Mouse (Mus musculus): ENCODE measurements around the gene Pcbp4.
"Not testable (repeated sequence)": the region's sequence is repeated elsewhere in the genome, so short reads cannot be mapped to it uniquely, and the experiment has no call there.

Pcbp4 gene

DNA sequence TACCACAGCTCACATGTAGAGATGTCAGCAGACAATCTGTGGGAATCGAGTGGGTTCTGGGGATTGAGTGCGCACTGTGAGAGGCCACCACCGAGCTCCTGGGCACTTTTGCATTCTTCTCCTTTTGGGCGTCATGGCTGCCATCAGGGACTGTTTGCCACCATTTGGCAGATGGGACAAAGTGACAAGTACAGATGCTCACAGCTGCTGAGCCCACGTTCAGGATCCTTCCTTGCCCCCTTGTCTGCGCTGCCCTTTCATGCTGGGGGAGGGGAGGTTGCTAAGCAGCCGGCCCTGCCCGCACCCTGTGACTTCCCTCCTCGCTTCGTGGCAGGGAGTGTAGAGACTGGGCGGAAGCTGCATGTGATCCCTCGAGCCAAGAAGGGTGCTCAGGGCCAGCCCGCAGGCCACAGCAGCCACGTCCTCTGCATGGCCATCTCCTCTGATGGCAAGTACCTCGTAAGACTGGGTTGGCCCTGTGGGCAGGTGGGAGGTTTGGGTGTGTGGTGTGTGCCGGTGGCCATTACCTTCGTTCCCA is 29.6 kb downstream of the Pcbp4 start:
- DNase-seq = no peak

DNA sequence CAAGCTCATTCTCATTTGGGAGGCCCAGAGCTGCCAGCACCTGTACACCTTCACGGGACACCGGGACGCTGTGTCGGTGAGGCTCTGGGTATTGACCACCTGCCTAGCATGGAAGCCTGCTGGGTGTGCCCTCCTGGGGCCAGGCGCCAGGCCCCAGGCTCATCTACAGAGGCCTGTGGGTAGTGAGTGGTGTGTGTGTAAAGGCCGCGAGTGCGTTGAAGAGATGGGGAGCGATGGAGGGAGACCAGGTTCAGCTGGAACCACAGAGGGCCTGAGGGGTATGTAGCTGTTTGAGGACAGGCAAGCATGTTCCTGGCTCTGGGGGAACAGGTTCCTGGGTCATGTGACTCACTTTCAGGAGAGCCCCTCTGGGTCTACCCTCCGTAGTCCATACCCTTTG is 30.0 kb downstream of the Pcbp4 start:
- no peak for DNase-seq

DNA sequence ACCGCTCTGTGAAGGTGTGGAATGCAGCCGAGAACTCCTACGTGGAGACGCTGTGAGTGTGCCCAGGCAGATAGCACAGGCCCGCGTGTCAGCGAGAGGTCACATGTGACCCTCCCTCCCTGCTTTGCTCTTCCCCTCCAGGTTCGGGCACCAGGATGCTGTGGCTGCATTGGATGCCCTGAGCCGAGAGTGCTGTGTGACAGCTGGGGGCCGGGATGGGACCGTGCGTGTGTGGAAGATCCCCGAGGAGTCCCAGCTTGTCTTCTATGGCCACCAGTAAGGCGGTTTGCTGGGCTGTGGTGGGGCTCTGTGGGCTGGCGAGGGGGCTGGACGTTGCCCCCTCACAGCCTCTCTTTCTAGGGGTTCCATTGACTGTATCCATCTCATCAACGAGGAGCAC is 30.5 kb downstream of the Pcbp4 start:
- no peak for DNase-seq

DNA sequence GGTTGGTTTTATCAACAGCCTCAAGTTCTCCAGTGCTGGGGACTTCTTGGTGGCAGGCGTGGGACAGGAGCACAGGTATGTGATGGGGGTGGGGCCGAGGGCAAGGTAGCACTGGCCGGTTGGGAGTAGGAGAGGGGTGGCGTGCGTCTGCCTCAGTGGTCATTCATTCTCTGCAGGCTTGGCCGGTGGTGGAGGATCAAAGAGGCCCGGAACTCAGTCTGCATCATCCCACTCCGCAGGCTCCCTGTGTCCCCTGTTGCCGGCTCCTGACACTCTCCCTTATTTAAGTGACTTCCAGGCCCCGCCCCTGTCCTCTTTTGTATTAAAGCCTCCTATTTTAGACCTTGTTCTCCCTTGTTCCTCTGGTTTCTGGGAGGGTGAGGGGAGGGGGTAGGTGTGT is 32.0 kb downstream of the Pcbp4 start:
- peak in 1 of 2 experiments; percentile 5 for DNase-seq

DNA sequence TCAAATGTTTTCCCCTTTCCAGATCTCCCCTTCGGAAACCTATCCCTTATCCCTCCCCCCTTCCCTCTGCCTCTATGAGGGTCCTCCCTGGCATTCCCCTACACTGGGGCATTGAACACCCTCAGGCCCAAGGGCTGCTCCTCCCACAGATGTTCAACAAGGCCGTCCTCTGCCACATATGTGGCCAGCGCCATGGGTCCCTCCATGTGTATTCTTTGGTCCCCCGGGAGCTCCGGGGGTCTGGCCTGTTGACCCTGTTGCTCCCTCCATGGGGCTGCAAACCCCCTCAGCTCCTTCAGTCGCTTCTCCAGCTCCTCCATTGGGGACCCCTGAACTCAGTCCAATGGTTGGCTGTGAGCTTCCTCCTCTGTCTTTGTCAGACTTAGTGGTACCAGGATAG is 34.5 kb downstream of the Pcbp4 start:
- DNase-seq = not testable (repeated sequence)

DNA sequence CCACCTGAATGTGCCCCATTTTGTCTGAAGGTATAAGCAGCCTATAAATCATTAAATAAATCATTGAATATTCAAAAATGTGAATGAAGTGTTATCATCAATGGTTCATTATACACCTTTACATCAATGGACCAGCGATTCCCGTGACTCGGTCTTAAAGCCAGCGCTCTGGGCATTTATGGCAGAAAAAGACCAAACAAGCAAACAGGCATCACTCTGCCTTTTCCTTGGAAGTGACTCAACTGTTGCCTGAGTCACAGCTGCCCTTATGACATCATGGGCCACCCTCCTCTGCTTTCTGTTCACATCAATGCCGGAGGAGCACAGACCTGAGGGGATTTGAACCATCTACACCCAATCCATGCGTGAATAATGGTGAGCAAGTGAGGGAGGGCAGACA is 46.6 kb downstream of the Pcbp4 start, which contains the start of gene Iqcf1:
Iqcf1 (plus strand) TSS at position 301 of the 400 bp plus-strand sequence.
- DNase-seq = no peak

DNA sequence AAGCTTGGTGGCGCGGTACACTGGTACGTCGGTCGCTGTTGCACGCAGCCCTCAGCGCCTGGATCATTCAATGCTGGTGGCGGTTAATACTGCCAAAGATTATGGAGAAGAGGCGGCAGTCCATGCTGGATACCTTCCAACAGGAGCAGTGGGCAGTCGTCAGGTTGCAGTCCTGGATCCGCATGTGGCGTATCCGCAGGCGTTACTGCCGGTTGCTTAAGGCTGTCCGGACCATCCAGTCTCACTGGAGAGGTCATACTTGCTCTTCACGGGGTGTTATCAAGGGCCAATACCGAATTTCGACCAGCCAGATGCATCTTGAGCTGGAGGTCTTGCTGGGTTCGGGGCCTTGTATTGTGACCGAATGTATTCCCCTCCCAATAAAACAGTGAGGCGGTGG is 48.8 kb downstream of the Pcbp4 start:
- DNase-seq = no peak

DNA sequence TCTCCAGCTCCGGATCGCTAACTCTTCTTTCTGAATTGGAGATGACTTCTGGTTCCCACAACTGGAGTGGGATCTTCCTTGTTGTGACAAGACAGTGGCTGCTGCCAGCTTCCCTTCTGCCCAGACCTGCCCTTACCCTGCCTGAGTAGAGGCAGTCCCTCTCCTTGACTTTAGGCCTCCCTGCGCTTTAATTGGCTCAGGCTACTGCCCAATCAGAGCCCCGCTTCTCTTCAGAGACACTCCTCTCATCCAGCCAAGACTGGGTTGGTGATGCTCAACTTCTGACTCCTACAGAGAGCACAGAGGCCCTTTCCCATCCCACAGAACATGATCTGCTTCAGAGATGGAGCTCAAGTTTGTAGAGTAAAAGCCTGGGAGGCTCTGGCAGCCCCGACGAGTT is 51.2 kb downstream of the Pcbp4 start:
- DNase-seq = no peak

DNA sequence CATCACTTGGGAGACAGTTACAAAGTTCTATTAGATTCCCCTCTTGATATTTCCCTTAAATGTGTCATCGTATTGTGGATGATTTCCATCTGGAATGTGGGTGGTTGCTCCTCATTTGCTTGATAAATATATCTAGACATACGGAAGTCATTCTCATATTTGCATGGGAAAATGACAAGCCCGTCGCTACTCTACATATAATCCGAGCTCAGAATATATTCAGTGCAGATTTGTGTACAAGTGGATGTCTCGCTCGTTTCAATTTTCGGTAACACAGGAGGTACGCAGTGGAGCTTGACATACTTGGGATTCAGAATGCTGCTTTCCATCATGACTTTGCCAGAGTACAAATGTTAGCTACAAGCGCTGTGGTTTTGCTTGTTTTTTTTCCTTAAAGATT is 56.3 kb downstream of the Pcbp4 start:
- no peak for DNase-seq

DNA sequence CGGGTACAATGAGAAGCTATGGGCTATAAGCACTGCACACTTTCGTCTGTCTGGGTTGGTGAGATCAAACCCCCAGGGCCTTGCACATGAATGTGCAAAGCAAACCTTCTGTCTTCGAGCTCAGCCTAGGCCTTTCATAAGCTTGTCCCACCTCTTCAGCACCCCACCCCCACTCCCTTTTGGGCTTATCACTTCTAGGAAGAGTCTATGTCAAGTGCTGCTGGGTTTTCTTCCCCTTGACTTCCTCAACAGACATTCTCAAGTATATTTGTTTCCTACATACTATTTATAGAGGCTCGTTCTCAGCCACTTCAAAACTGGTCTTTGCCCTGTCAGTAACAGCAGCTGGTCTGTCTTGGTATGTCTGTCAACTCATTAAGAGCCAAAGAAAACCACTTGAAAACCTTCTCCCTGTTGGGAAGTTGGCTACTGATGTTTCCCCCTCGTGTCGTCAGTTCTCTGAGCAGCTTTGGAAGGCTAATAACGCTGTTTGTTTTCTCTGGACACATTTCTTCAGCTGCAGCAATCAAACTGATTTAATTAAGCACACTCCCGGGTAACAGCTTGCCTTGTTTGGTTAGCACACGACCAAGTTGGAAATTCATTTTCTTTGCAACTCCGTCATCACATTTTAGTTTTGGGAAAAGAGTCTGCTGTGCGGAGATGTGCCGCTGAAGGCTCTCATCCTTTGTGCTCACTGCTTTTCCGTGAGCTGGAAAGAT is 59.8 kb downstream of the Pcbp4 start:
- no peak for DNase-seq

DNA sequence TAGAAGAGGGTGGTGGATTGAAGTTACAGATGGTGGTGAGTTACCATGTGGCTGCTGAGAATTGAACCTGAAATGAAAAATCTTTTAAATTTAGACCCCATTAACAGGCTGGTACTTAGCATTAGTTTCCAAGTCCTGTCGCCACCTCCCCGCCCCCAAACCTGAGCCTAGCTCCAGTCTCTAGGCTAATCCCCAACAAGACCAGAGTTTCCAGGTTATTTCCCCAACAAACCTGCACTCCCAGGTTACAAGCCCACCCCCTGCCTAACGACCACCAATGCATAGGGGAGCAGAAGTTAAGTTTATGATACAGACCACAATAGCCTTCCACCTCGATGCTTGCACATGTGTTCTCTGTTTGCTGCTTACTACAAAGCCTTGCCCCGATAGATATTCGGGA is 60.5 kb downstream of the Pcbp4 start:
- DNase-seq = no peak

All from cerebellum, postnatal 10 days (tissue).